Mouse (Mus musculus) hindbrain, embryonic 16.5 days (tissue): ENCODE results near the gene Ctdsp2. TPM values are rescaled to one million over a fixed set of nuclear protein-coding genes. Genes with fewer than 3 reads are reported as not detected.

Experiments used
- ATAC-seq: fragments of 200-750 bp; cut with Nextera tagmentation; 2 replicates; pipeline ENCODE4 v1.8.0; 2017; ENCODE audit warnings: moderate TSS enrichment, moderate library complexity
- H3K27ac ChIP-seq: fragments of 300-500 bp; sonication (generic); 2 replicates; pipeline ENCODE4 v1.5.1; 2014; ENCODE audit warnings: low read depth, mild to moderate bottlenecking, control low read depth, low read length, moderate library complexity
- H3K27me3 ChIP-seq: fragments of 300-500 bp; sonication (generic); replicated peaks from 2 replicates; pipeline ENCODE4 v1.6.1; 2014; ENCODE audit warnings: low read length; ENCODE audit not compliant: control insufficient read depth, insufficient read depth
- H3K36me3 ChIP-seq: fragments of 300-500 bp; sonication (generic); 2 replicates; pipeline ENCODE4 v1.6.1; 2014; ENCODE audit warnings: mild to moderate bottlenecking, low read length, moderate library complexity, mixed read lengths; ENCODE audit not compliant: control insufficient read depth, insufficient read depth
- H3K4me1 ChIP-seq: fragments of 300-500 bp; sonication (generic); 2 replicates; pipeline ENCODE4 v1.6.1; 2014; ENCODE audit warnings: low read depth, low read length; ENCODE audit not compliant: control insufficient read depth, insufficient read depth
- H3K4me2 ChIP-seq: fragments of 300-500 bp; sonication (generic); 2 replicates; pipeline ENCODE4 v1.6.1; 2014; ENCODE audit warnings: mild to moderate bottlenecking, low read length, control low read depth, moderate library complexity
- H3K4me3 ChIP-seq: fragments of 300-500 bp; sonication (generic); 2 replicates; pipeline ENCODE4 v1.5.1; 2014; ENCODE audit warnings: mild to moderate bottlenecking, low read length, control low read depth, moderate library complexity
- H3K9ac ChIP-seq: fragments of 300-500 bp; sonication (generic); 2 replicates; pipeline ENCODE4 v1.6.1; 2014; ENCODE audit warnings: low read depth, mild to moderate bottlenecking, control low read depth, low read length, moderate library complexity
- H3K9me3 ChIP-seq: fragments of 300-500 bp; sonication (generic); 2 replicates; pipeline ENCODE4 v1.6.1; 2014; ENCODE audit warnings: mild to moderate bottlenecking, low read length, moderate library complexity; ENCODE audit not compliant: control insufficient read depth
- WGBS: fragments of 180-500 bp; shearing (Covaris S2); extraction: QIAGEN DNeasy Blood & Tissue Kit; methylation state at CpG from one replicate; pipeline ENCODE4 v1.1.7; 2014; 5-methylcytosine and 5-hydroxymethylcytosine counted together
- polyA plus RNA-seq: library from polyadenylated mRNA; unstranded; fragments of >200 nt; fragmentation: Nextera tagmentation; extraction: Ambion mirVana; gene quantifications from 2 replicates; pipeline ENCODE4 v1.2.1, GENCODE M21; 2015

The Ctdsp2 gene
- 13.7 and 18.1 TPM in 2 replicates for polyA plus RNA-seq

- Histone ChIP-seq H3K4me1 (peaks cover 36% of the 10 kb centered on the region), H3K36me3 (no peaks in the 10 kb centered on the region), H3K9me3 (no peaks in the 10 kb centered on the region), H3K9ac (peak within 1 kb of the TSS; percentile 73), H3K4me3 (peak within 1 kb of the TSS; percentile 71), H3K27ac (peak within 1 kb of the TSS; percentile 100), H3K4me2 (peak within 1 kb of the TSS; percentile 90), H3K27me3 (no peaks in the 10 kb centered on the region)
- WGBS, result 0% methylated on average over 53 of the region's 56 CpGs
- ATAC-seq, result peak; percentile 93
These were observed at the start of gene Ctdsp2 for GRCm38 (mm10) chr10:126978277-126978994. Gene Ctdsp2, plus strand, starts transcription at chr10:126978717.

GRCm38 (mm10) chr10:126928819-126929206 is 49.7 kb upstream of the Ctdsp2 start:
- H3K4me2 ChIP-seq, result peak overlapping the region; percentile 96
- H3K4me1 ChIP-seq, result peaks cover 31% of the 10 kb centered on the region
- peak overlapping the region; percentile 56 for H3K4me3 ChIP-seq
- peak overlapping the region; percentile 77 for H3K27ac ChIP-seq
- 10% methylated on average over 12 of the region's 12 CpGs for WGBS
- no peaks in the 10 kb centered on the region for H3K36me3 ChIP-seq
- peaks cover 3% of the 10 kb centered on the region; the same call in 1 of the 2 replicates for H3K27me3 ChIP-seq
- no peak for ATAC-seq
- H3K9ac ChIP-seq, result peak overlapping the region; percentile 74
- H3K9me3 ChIP-seq, result no peaks in the 10 kb centered on the region

GRCm38 (mm10) chr10:126929543-126929942 is 49.0 kb upstream of the Ctdsp2 start:
- Histone ChIP-seq H3K4me3 (no peak overlapping the region), H3K9ac (no peak overlapping the region), H3K36me3 (no peaks in the 10 kb centered on the region), H3K9me3 (no peaks in the 10 kb centered on the region), H3K4me2 (no peak overlapping the region), H3K4me1 (peaks cover 31% of the 10 kb centered on the region), H3K27ac (peak overlapping the region; percentile 77; the same call in 1 of the 2 replicates), H3K27me3 (peaks cover 3% of the 10 kb centered on the region; the same call in 1 of the 2 replicates)
- peak; percentile 44 for ATAC-seq
- WGBS, result 30% methylated on average over 3 of the region's 3 CpGs

GRCm38 (mm10) chr10:126930270-126931121 is 48.0 kb upstream of the Ctdsp2 start:
- peaks cover 3% of the 10 kb centered on the region; the same call in 1 of the 2 replicates for H3K27me3 ChIP-seq
- H3K27ac ChIP-seq, result peak overlapping the region; percentile 75
- peak; percentile 55; the same call in 1 of the 2 replicates for ATAC-seq
- H3K36me3 ChIP-seq, result no peaks in the 10 kb centered on the region
- peaks cover 33% of the 10 kb centered on the region for H3K4me1 ChIP-seq
- peak overlapping the region; percentile 0; the same call in 1 of the 2 replicates for H3K4me2 ChIP-seq
- 32% methylated on average over 15 of the region's 15 CpGs for WGBS
- H3K4me3 ChIP-seq, result no peak overlapping the region
- no peaks in the 10 kb centered on the region for H3K9me3 ChIP-seq
- H3K9ac ChIP-seq, result peak overlapping the region; percentile 37; the same call in 1 of the 2 replicates

GRCm38 (mm10) chr10:126931123-126931759 is 47.3 kb upstream of the Ctdsp2 start:
- 60% methylated on average over 8 of the region's 8 CpGs for WGBS

GRCm38 (mm10) chr10:126931760-126932139 is 46.8 kb upstream of the Ctdsp2 start:
- no peak for ATAC-seq
- no peak overlapping the region for H3K4me3 ChIP-seq
- H3K27me3 ChIP-seq, result no peaks in the 10 kb centered on the region
- H3K9me3 ChIP-seq, result no peaks in the 10 kb centered on the region
- peaks cover 30% of the 10 kb centered on the region for H3K4me1 ChIP-seq
- no peak overlapping the region for H3K9ac ChIP-seq
- H3K4me2 ChIP-seq, result no peak overlapping the region
- peak overlapping the region; percentile 66 for H3K27ac ChIP-seq
- no peaks in the 10 kb centered on the region for H3K36me3 ChIP-seq

More at GRCm38 (mm10) chr10:126931123-126931759, 47.3 kb upstream of the Ctdsp2 start:
- H3K9me3 ChIP-seq, result no peaks in the 10 kb centered on the region
- peak overlapping the region; percentile 66 for H3K27ac ChIP-seq
- ATAC-seq, result no peak
- H3K4me1 ChIP-seq, result peaks cover 30% of the 10 kb centered on the region
- no peak overlapping the region for H3K4me2 ChIP-seq
- no peaks in the 10 kb centered on the region for H3K36me3 ChIP-seq
- no peaks in the 10 kb centered on the region; the same call in 1 of the 2 replicates for H3K27me3 ChIP-seq
- H3K9ac ChIP-seq, result no peak overlapping the region
- H3K4me3 ChIP-seq, result no peak overlapping the region

- no peaks in the 10 kb centered on the region for H3K36me3 ChIP-seq
- no peak overlapping the region for H3K4me3 ChIP-seq
- ATAC-seq, result no peak
- no peak overlapping the region for H3K9ac ChIP-seq
- H3K27me3 ChIP-seq, result no peaks in the 10 kb centered on the region
- H3K4me1 ChIP-seq, result peaks cover 10% of the 10 kb centered on the region; the same call in 1 of the 2 replicates
- no peaks in the 10 kb centered on the region for H3K9me3 ChIP-seq
- WGBS, result 91% methylated on average over 13 of the region's 13 CpGs
- no peak overlapping the region for H3K4me2 ChIP-seq
- no peak overlapping the region for H3K27ac ChIP-seq
These were observed 44.0 kb upstream of the Ctdsp2 start for GRCm38 (mm10) chr10:126934561-126934960.

- ATAC-seq, result no peak
- no peak overlapping the region for H3K9ac ChIP-seq
- H3K9me3 ChIP-seq, result no peaks in the 10 kb centered on the region
- no peak overlapping the region for H3K4me3 ChIP-seq
- 91% methylated on average over 8 of the region's 8 CpGs for WGBS
- no peaks in the 10 kb centered on the region for H3K36me3 ChIP-seq
- no peak overlapping the region for H3K27ac ChIP-seq
- peaks cover 9% of the 10 kb centered on the region; the same call in 1 of the 2 replicates for H3K4me1 ChIP-seq
- H3K4me2 ChIP-seq, result no peak overlapping the region
- H3K27me3 ChIP-seq, result no peaks in the 10 kb centered on the region
These were observed 43.4 kb upstream of the Ctdsp2 start for GRCm38 (mm10) chr10:126935121-126935520.
